Mouse (Mus musculus) embryonic facial prominence, embryonic 14.5 days (tissue): ENCODE data around the gene Pgbd1. TPM values are rescaled to one million over a fixed set of nuclear protein-coding genes. Genes with fewer than 3 reads are reported as not detected.
"Not testable (repeated sequence)": the region's sequence is repeated elsewhere in the genome, so short reads cannot be mapped to it uniquely, and the experiment has no call there.

Experiments
- ATAC-seq: fragments of 200-750 bp; cut with Nextera tagmentation; 2 replicates; pipeline ENCODE4 v1.8.0; 2017; ENCODE audit warnings: low read depth, moderate number of reproducible peaks, moderate TSS enrichment
- DNase-seq: peaks from one replicate; pipeline ENCODE4 v3.0.0-alpha.2; 2015; ENCODE audit warnings: low spot score
- H3K27ac ChIP-seq: fragments of 300-500 bp; sonication (generic); replicated peaks from 2 replicates; pipeline ENCODE4 v1.5.1; 2014; ENCODE audit warnings: low read depth, mild to moderate bottlenecking, low read length, moderate library complexity
- H3K27me3 ChIP-seq: fragments of 300-500 bp; sonication (generic); replicated peaks from 2 replicates; pipeline ENCODE4 v1.6.1; 2014; ENCODE audit warnings: low read length; ENCODE audit not compliant: control insufficient read depth, insufficient read depth
- H3K36me3 ChIP-seq: fragments of 300-500 bp; sonication (generic); 2 replicates; pipeline ENCODE4 v1.6.1; 2014; ENCODE audit warnings: low read length, mixed read lengths; ENCODE audit not compliant: control insufficient read depth, insufficient read depth
- H3K4me1 ChIP-seq: fragments of 300-500 bp; sonication (generic); 2 replicates; pipeline ENCODE4 v1.6.1; 2014; ENCODE audit warnings: antibody characterized with exemption, low read length; ENCODE audit not compliant: control insufficient read depth, insufficient read depth
- H3K4me2 ChIP-seq: fragments of 300-500 bp; sonication (generic); 2 replicates; pipeline ENCODE4 v1.6.1; 2014; ENCODE audit warnings: low read depth, mild to moderate bottlenecking, low read length, moderate library complexity, mixed read lengths
- H3K4me3 ChIP-seq: fragments of 300-500 bp; sonication (generic); 2 replicates; pipeline ENCODE4 v1.5.1; 2014; ENCODE audit warnings: low read depth, mild to moderate bottlenecking, low read length
- H3K9ac ChIP-seq: fragments of 300-500 bp; sonication (generic); 2 replicates; pipeline ENCODE4 v1.6.1; 2014; ENCODE audit warnings: low read depth, mild to moderate bottlenecking, low read length, moderate library complexity, mixed read lengths
- H3K9me3 ChIP-seq: fragments of 300-500 bp; sonication (generic); 2 replicates; pipeline ENCODE4 v1.6.1; 2016; ENCODE audit warnings: low read length; ENCODE audit not compliant: control insufficient read depth
- WGBS: fragments of 180-500 bp; shearing (Covaris S2); extraction: QIAGEN DNeasy Blood & Tissue Kit; methylation state at CpG from one replicate; pipeline ENCODE4 v1.1.7; 2014; 5-methylcytosine and 5-hydroxymethylcytosine counted together
- polyA plus RNA-seq: library from polyadenylated mRNA; unstranded; fragments of >200 nt; fragmentation: Nextera tagmentation; extraction: Ambion mirVana; gene quantifications from 2 replicates; pipeline ENCODE4 v1.2.1, GENCODE M21; 2014

Gene Pgbd1
- polyA plus RNA-seq, 1 experiment from 2014 or later = 2.5 TPM

GRCm38 (mm10) chr13:21462516-21462915, 21.7 kb upstream of the Pgbd1 start:
- not testable (repeated sequence) for H3K27me3 ChIP-seq, DNase-seq, H3K4me3 ChIP-seq, H3K4me2 ChIP-seq, H3K9me3 ChIP-seq, H3K27ac ChIP-seq, H3K4me1 ChIP-seq, H3K36me3 ChIP-seq, ATAC-seq, H3K9ac ChIP-seq
- WGBS = 58% methylated on average over 9 of the region's 9 CpGs

DNA sequence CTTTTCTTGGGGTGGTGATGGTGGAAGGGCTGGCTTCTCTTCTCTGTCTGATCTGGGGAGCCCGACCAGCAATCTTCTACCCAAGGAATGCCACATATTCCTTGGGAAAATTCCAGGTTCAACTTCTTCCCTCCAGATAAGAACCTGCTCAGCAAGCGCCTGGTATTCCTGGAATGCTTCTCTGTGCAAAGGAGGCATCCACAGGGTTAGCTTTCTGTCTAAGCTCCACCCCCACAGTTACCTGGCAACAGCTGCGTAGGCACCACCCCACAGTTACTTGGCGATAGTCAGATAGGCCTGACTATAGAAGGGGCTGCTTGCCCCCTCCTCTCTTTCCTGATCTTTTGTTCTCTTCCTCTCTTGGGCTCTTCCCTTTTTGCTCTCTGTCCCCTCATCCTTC, 15.5 kb upstream of the Pgbd1 start:
- Histone ChIP-seq H3K4me2 (no peak overlapping the region), H3K27me3 (0 out of 2 replicates have a peak, but pooled peaks cover 3% of the 10 kb centered on the region), H3K9ac (no peak overlapping the region), H3K4me1 (peaks cover 8% of the 10 kb centered on the region; the same call in 1 of the 2 replicates), H3K4me3 (no peak overlapping the region), H3K9me3 (no peaks in the 10 kb centered on the region), H3K27ac (no peak overlapping the region), H3K36me3 (0 out of 2 replicates have a peak, but pooled peaks cover 1% of the 10 kb centered on the region)
- ATAC-seq (0 out of 2 replicates have a peak, but pooled peaks have one; percentile 45), DNase-seq (peak; percentile 42)
- 14% methylated on average over 4 of the region's 4 CpGs for WGBS

DNA sequence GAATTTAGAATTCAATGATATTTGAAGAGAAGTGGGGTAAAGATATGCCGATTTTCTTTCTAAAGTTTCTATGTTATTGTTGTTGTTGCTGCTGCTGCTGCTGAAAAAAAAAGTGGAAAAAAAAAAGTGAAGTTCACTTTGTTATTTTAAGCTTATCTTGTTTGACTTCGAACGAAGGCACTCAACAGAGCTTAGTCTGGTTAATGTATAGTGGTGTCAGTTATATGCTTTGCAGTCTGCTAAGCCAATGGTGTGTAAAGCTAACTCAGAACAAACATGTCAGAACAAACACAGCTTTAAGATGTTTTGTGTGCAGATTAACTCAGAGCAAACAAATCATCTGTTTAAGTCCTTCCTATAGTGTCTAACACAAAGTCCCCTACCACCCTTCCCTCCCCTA, 13.3 kb upstream of the Pgbd1 start:
- no peak for ATAC-seq
- Histone ChIP-seq H3K27ac (no peak overlapping the region), H3K4me2 (peak overlapping the region; percentile 78; the same call in 1 of the 2 replicates), H3K4me3 (no peak overlapping the region), H3K36me3 (0 out of 2 replicates have a peak, but pooled peaks cover 7% of the 10 kb centered on the region), H3K9me3 (no peaks in the 10 kb centered on the region), H3K9ac (no peak overlapping the region), H3K27me3 (0 out of 2 replicates have a peak, but pooled peaks cover 3% of the 10 kb centered on the region), H3K4me1 (peaks cover 8% of the 10 kb centered on the region; the same call in 1 of the 2 replicates)
- 94% methylated on average over 3 of the region's 3 CpGs for WGBS
- no peak for DNase-seq

DNA sequence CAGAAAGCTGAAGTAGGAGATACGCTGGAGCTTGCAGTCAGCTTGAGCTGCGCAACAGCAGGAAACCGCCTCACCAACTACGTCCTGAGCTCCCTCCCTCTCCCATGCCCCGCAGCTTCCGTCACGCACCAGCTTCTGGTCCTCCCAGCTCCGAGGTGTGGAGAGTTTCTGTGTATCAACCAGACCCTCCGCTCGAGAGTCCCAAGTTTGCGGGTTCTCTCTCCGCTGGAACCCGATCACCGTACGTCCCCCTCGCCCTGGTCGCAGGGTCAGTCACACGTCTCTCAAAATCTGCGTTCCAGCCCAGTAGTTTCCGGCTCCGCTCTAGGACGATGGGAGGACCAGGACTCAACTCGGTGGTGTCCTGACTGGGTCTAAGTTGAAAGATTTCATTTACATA, 12.6 kb upstream of the Pgbd1 start, which contains the start of gene Zscan26:
Zscan26 (minus strand) TSS at position 282 of the 400 bp plus-strand sequence.
- no peaks in the 10 kb centered on the region for H3K9me3 ChIP-seq
- peak within 1 kb of the TSS; percentile 84 for H3K27ac ChIP-seq
- H3K27me3 ChIP-seq = 0 out of 2 replicates have a peak, but pooled peaks cover 3% of the 10 kb centered on the region

GRCm38 (mm10) chr13:21453042-21453441, 12.2 kb upstream of the Pgbd1 start:
- H3K9ac ChIP-seq = peak overlapping the region; percentile 81
- H3K4me2 ChIP-seq = peak overlapping the region; percentile 78
- H3K9me3 ChIP-seq = no peaks in the 10 kb centered on the region
- H3K36me3 ChIP-seq = peaks cover 11% of the 10 kb centered on the region
- peak overlapping the region; percentile 74 for H3K4me3 ChIP-seq
- WGBS = 2% methylated on average over 13 of the region's 13 CpGs
- ATAC-seq (peak; percentile 23), DNase-seq (no peak)
- 0 out of 2 replicates have a peak, but pooled peaks cover 3% of the 10 kb centered on the region for H3K27me3 ChIP-seq
- peak overlapping the region; percentile 84 for H3K27ac ChIP-seq
- peaks cover 8% of the 10 kb centered on the region; the same call in 1 of the 2 replicates for H3K4me1 ChIP-seq

More for the DNA sequence above, 12.6 kb upstream of the Pgbd1 start, which contains the start of gene Zscan26:
- H3K4me3 ChIP-seq = peak within 1 kb of the TSS; percentile 74
- H3K9ac ChIP-seq = peak within 1 kb of the TSS; percentile 81
- peak within 1 kb of the TSS; percentile 78 for H3K4me2 ChIP-seq
- WGBS = under 1% methylated on average over 22 of the region's 23 CpGs
- peaks cover 8% of the 10 kb centered on the region; the same call in 1 of the 2 replicates for H3K4me1 ChIP-seq
- DNase-seq (peak; percentile 90), ATAC-seq (peak; percentile 92)
- H3K36me3 ChIP-seq = 0 out of 2 replicates have a peak, but pooled peaks cover 7% of the 10 kb centered on the region

DNA sequence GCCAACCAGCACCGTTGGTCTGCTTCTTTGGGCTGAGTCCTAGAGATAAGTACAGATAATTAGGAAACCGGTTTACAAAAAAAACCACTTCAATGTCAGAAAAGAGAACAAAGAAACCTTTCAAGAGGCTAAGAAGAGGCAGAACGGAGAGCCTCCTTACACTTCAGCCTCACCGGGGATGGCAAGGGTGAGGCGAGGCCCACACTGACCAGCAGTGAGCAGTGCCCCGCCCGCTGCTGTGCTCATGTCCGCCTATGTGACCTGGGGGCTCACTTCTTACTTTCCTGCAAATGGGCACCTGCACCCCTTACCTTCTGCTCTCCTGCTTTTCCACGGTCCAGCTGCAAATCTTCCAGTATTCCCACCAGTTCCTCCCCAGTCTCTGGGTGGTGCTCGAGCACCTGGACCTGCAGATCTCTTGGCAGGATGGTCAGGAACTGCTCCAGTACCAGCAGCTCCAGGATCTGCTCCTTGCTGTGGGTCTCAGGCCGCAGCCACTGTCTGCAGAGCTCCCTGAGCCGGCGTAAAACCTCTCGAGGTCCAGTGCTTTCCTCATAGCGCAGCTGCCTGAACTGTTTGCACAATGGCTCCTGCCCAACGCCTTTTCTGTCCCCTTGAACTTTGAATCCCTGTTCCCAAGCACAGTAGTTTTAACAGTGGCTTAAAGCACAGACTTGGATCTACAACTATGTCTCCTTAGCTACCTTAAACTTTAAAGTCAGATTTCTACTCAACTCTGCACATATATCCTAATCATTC, 7.2 kb upstream of the Pgbd1 start:
- DNase-seq (no peak), ATAC-seq (no peak)
- Histone ChIP-seq H3K4me3 (no peak overlapping the region), H3K4me2 (no peak overlapping the region), H3K27me3 (no peaks in the 10 kb centered on the region), H3K36me3 (peaks cover 59% of the 10 kb centered on the region), H3K27ac (no peak overlapping the region), H3K9ac (no peak overlapping the region), H3K4me1 (peaks cover 8% of the 10 kb centered on the region; the same call in 1 of the 2 replicates), H3K9me3 (no peaks in the 10 kb centered on the region)
- WGBS = 81% methylated on average over 16 of the region's 16 CpGs

- no peaks in the 10 kb centered on the region for H3K9me3 ChIP-seq
- H3K27me3 ChIP-seq = no peaks in the 10 kb centered on the region
- DNase-seq (no peak), ATAC-seq (no peak)
- no peak overlapping the region for H3K4me3 ChIP-seq
- H3K27ac ChIP-seq = no peak overlapping the region
- WGBS = 90% methylated on average over 9 of the region's 9 CpGs
- H3K36me3 ChIP-seq = peaks cover 59% of the 10 kb centered on the region
- no peaks in the 10 kb centered on the region for H3K4me1 ChIP-seq
- H3K9ac ChIP-seq = no peak overlapping the region
- no peak overlapping the region for H3K4me2 ChIP-seq
These were observed 5.9 kb upstream of the Pgbd1 start for GRCm38 (mm10) chr13:21446796-21447195.

GRCm38 (mm10) chr13:21441207-21441572, 332 bp upstream of the Pgbd1 start:
- peaks cover 30% of the 10 kb centered on the region for H3K36me3 ChIP-seq
- H3K4me1 ChIP-seq = no peaks in the 10 kb centered on the region
- DNase-seq = no peak
- H3K9ac ChIP-seq = peak overlapping the region; percentile 65
- H3K9me3 ChIP-seq = no peaks in the 10 kb centered on the region
- H3K4me3 ChIP-seq = peak overlapping the region; percentile 46
- peak overlapping the region; percentile 86 for H3K4me2 ChIP-seq
- H3K27ac ChIP-seq = peak overlapping the region; percentile 58
- H3K27me3 ChIP-seq = no peaks in the 10 kb centered on the region
- ATAC-seq = no peak
- 12% methylated on average over 10 of the region's 10 CpGs for WGBS
